Mouse (Mus musculus): Measurements from ENCODE around the gene Prpsap2. TPM values are rescaled to one million over a fixed set of nuclear protein-coding genes. Genes with fewer than 3 reads are reported as not detected.

Gene Prpsap2
- total RNA-seq, 2 experiments from 2014 or later = 37.8 to 40.0 TPM

Other genes with a start within 250 kb of the Prpsap2 start
- 100 to 1,000 TPM; 116 to 128 TPM for gene Epn2, start 182.4 kb downstream of the Prpsap2 start, total RNA-seq (2021)
- 1 to 10 TPM; 3.2 to 4.5 TPM for gene Grap, start 108.8 kb downstream of the Prpsap2 start, total RNA-seq (2021)
- under 1 TPM in 1 of 2 experiments, not detected in 1; 0.12 TPM for gene Fam83g, start 78.0 kb downstream of the Prpsap2 start, total RNA-seq (2021)
- gene Slc5a10, start 41.3 kb downstream of the Prpsap2 start, total RNA-seq (2021) = under 1 TPM in 1 of 2 experiments, not detected in 1; 0.19 TPM
- gene Ulk2, start 93.0 kb upstream of the Prpsap2 start, total RNA-seq (2021) = 10 to 100 TPM; 74.0 to 75.4 TPM
- 10 to 100 TPM; 32.2 to 32.7 TPM for gene Akap10, start 168.2 kb upstream of the Prpsap2 start, total RNA-seq (2021)
- 10 to 100 TPM; 72.9 to 77.6 TPM for gene Specc1, start 194.7 kb upstream of the Prpsap2 start, total RNA-seq (2021)